Mouse (Mus musculus): ENCODE results near the gene Ttc29.

The Ttc29 gene

GRCm38 (mm10) chr8:78284805-78285204, 71.7 kb downstream of the Ttc29 start:
- no peak for DNase-seq

GRCm38 (mm10) chr8:78285366-78285765, 72.3 kb downstream of the Ttc29 start:
- no peak for DNase-seq

- no peak for DNase-seq
These were observed 76.4 kb downstream of the Ttc29 start for GRCm38 (mm10) chr8:78289374-78289971.

GRCm38 (mm10) chr8:78290274-78290673, 77.2 kb downstream of the Ttc29 start:
- no peak for DNase-seq

GRCm38 (mm10) chr8:78295494-78295893, 82.4 kb downstream of the Ttc29 start:
- DNase-seq: no peak

GRCm38 (mm10) chr8:78303579-78303978, 90.5 kb downstream of the Ttc29 start:
- no peak for DNase-seq

GRCm38 (mm10) chr8:78306604-78307003, 93.5 kb downstream of the Ttc29 start:
- DNase-seq: no peak

GRCm38 (mm10) chr8:78307131-78307530, 94.0 kb downstream of the Ttc29 start:
- DNase-seq: no peak

GRCm38 (mm10) chr8:78309539-78309938, 96.4 kb downstream of the Ttc29 start:
- DNase-seq: no peak

- DNase-seq: no peak
These were observed 102.5 kb downstream of the Ttc29 start for GRCm38 (mm10) chr8:78315576-78315975.

GRCm38 (mm10) chr8:78317666-78318065, 104.6 kb downstream of the Ttc29 start:
- no peak for DNase-seq

GRCm38 (mm10) chr8:78323391-78323790, 110.3 kb downstream of the Ttc29 start:
- no peak for DNase-seq

GRCm38 (mm10) chr8:78340689-78341529, 127.8 kb downstream of the Ttc29 start:
- peak; percentile 3 for DNase-seq

GRCm38 (mm10) chr8:78342151-78342550, 129.1 kb downstream of the Ttc29 start:
- DNase-seq: no peak

GRCm38 (mm10) chr8:78344006-78344405, 130.9 kb downstream of the Ttc29 start:
- no peak for DNase-seq

GRCm38 (mm10) chr8:78345705-78346104, 132.6 kb downstream of the Ttc29 start:
- DNase-seq: no peak

- no peak for DNase-seq
These were observed 133.1 kb downstream of the Ttc29 start for GRCm38 (mm10) chr8:78346131-78346621.

- DNase-seq: no peak
These were observed 140.8 kb downstream of the Ttc29 start for GRCm38 (mm10) chr8:78353902-78354301.

GRCm38 (mm10) chr8:78354801-78355200, 141.7 kb downstream of the Ttc29 start:
- no peak for DNase-seq

- DNase-seq: no peak
These were observed 177.7 kb downstream of the Ttc29 start for GRCm38 (mm10) chr8:78390756-78391155.

- DNase-seq: no peak
These were observed 206.2 kb downstream of the Ttc29 start for GRCm38 (mm10) chr8:78419272-78419671.

GRCm38 (mm10) chr8:78420101-78420503, 207.0 kb downstream of the Ttc29 start:
- no peak for DNase-seq

- no peak for DNase-seq
These were observed 210.8 kb downstream of the Ttc29 start for GRCm38 (mm10) chr8:78423937-78424336.

GRCm38 (mm10) chr8:78426455-78426854, 213.4 kb downstream of the Ttc29 start:
- no peak for DNase-seq

Data from cerebellum, adult 9-10 months (tissue).